Mouse (Mus musculus) embryonic fibroblast, embryonic 13.5 days (primary cell): ENCODE results near the gene Tdrd6. TPM values are rescaled to one million over a fixed set of nuclear protein-coding genes. Genes with fewer than 3 reads are reported as not detected.

Source experiments
- H3K27ac ChIP-seq: 2 replicates; pipeline ENCODE4 v1.5.1; 2012; ENCODE audit warnings: low read length, control low read depth, inconsistent platforms; ENCODE audit not compliant: insufficient read depth
- H3K4me1 ChIP-seq: 2 replicates; pipeline ENCODE4 v1.6.1; 2011; ENCODE audit warnings: low read length; ENCODE audit not compliant: control insufficient read depth, insufficient read depth
- H3K4me3 ChIP-seq: 2 replicates; pipeline ENCODE4 v1.5.1; 2011; ENCODE audit warnings: mild to moderate bottlenecking, control low read depth, low read length; ENCODE audit not compliant: insufficient read depth
- CTCF ChIP-seq: IDR thresholded peaks from 2 replicates; pipeline ENCODE4 v1.5.1; 2011; ENCODE audit warnings: mild to moderate bottlenecking, control low read depth, low read length, moderate library complexity, borderline replicate concordance; ENCODE audit not compliant: insufficient read depth
- POLR2A ChIP-seq: IDR thresholded peaks from 2 replicates; pipeline ENCODE4 v1.6.1; 2011; ENCODE audit warnings: low read depth, mild to moderate bottlenecking, control low read depth, low read length, moderate library complexity
- polyA plus RNA-seq: library from polyadenylated mRNA; stranded (reverse); fragments of >200 nt; gene quantifications from 2 replicates; pipeline ENCODE4 v1.2.4, GENCODE M21; 2011; ENCODE audit warnings: low read depth; ENCODE audit not compliant: missing spikeins, insufficient read length

Tdrd6 gene
- polyA plus RNA-seq, 1 experiment, result not detected

GRCm38 (mm10) chr17:43649641-43650436 lies 19.7 kb upstream of the Tdrd6 start:
- Histone ChIP-seq H3K27ac (no peak overlapping the region), H3K4me1 (no peaks in the 10 kb centered on the region), H3K4me3 (no peak overlapping the region)
- TF ChIP-seq CTCF, result no peak
- no peak for TF ChIP-seq POLR2A

- no peak overlapping the region for H3K27ac ChIP-seq
- no peak for TF ChIP-seq POLR2A
- no peak overlapping the region for H3K4me3 ChIP-seq
- 0 out of 2 replicates have a peak, but pooled peaks cover 3% of the 10 kb centered on the region for H3K4me1 ChIP-seq
Measured at GRCm38 (mm10) chr17:43646925-43647324, 16.8 kb upstream of the Tdrd6 start.

- no peak overlapping the region for H3K27ac ChIP-seq
- H3K4me3 ChIP-seq, result no peak overlapping the region
- no peak for TF ChIP-seq POLR2A
- no peak for TF ChIP-seq CTCF
Measured at GRCm38 (mm10) chr17:43645136-43645535, 15.0 kb upstream of the Tdrd6 start.

GRCm38 (mm10) chr17:43644375-43644774 lies 14.3 kb upstream of the Tdrd6 start:
- TF ChIP-seq POLR2A, result no peak
- TF ChIP-seq CTCF, result no peak
- H3K4me3 ChIP-seq, result no peak overlapping the region
- 0 out of 2 replicates have a peak, but pooled peaks cover 3% of the 10 kb centered on the region for H3K4me1 ChIP-seq
- H3K27ac ChIP-seq, result no peak overlapping the region

More at GRCm38 (mm10) chr17:43645136-43645535, 15.0 kb upstream of the Tdrd6 start:
- H3K4me1 ChIP-seq, result 0 out of 2 replicates have a peak, but pooled peaks cover 3% of the 10 kb centered on the region

- no peak overlapping the region for H3K4me3 ChIP-seq
- no peak for TF ChIP-seq POLR2A
- TF ChIP-seq CTCF, result no peak
- no peak overlapping the region for H3K27ac ChIP-seq
- H3K4me1 ChIP-seq, result 0 out of 2 replicates have a peak, but pooled peaks cover 3% of the 10 kb centered on the region
Measured at GRCm38 (mm10) chr17:43643191-43643590, 13.1 kb upstream of the Tdrd6 start.

GRCm38 (mm10) chr17:43640825-43641224 lies 10.7 kb upstream of the Tdrd6 start:
- no peak overlapping the region for H3K27ac ChIP-seq
- H3K4me1 ChIP-seq, result 0 out of 2 replicates have a peak, but pooled peaks cover 3% of the 10 kb centered on the region
- no peak for TF ChIP-seq POLR2A
- TF ChIP-seq CTCF, result no peak
- H3K4me3 ChIP-seq, result no peak overlapping the region

- TF ChIP-seq CTCF (no peak), POLR2A (no peak)
- H3K27ac ChIP-seq, result no peak overlapping the region
- no peaks in the 10 kb centered on the region for H3K4me1 ChIP-seq
- H3K4me3 ChIP-seq, result no peak overlapping the region
Measured at GRCm38 (mm10) chr17:43637146-43637545, 7.0 kb upstream of the Tdrd6 start.

GRCm38 (mm10) chr17:43630427-43630760 lies 295 bp upstream of the Tdrd6 start:
- H3K4me1 ChIP-seq, result no peaks in the 10 kb centered on the region
- TF ChIP-seq CTCF (no peak), POLR2A (no peak)
- H3K4me3 ChIP-seq, result no peak overlapping the region
- H3K27ac ChIP-seq, result no peak overlapping the region

- Histone ChIP-seq H3K4me1 (no peaks in the 10 kb centered on the region), H3K27ac (no peak overlapping the region), H3K4me3 (no peak overlapping the region)
- TF ChIP-seq POLR2A (no peak), CTCF (no peak)
Measured at GRCm38 (mm10) chr17:43629026-43629495, 1.0 kb downstream of the Tdrd6 start.

- Histone ChIP-seq H3K27ac (no peak overlapping the region), H3K4me3 (no peak overlapping the region), H3K4me1 (no peaks in the 10 kb centered on the region)
- no peak for TF ChIP-seq CTCF
- no peak for TF ChIP-seq POLR2A
Measured at GRCm38 (mm10) chr17:43628246-43628645, 1.9 kb downstream of the Tdrd6 start.
